Mouse (Mus musculus) heart, adult 2 months (tissue): ENCODE data around the gene Msi2.

Experiments used
- CTCF ChIP-seq: fragments of 200-600 bp; IDR thresholded peaks from 2 replicates; pipeline ENCODE4 v1.8.1; 2022; ENCODE audit warnings: antibody characterized with exemption, mild to moderate bottlenecking, moderate library complexity
- POLR2A ChIP-seq: fragments of 200-500 bp; IDR thresholded peaks from 2 replicates; pipeline ENCODE4 v1.6.1; 2011; ENCODE audit warnings: mild to moderate bottlenecking, low read depth, low read length, control low read depth; ENCODE audit not compliant: insufficient read depth

- peak; percentile 12; the same call in 1 of the 2 replicates for TF ChIP-seq CTCF
- no peak for TF ChIP-seq POLR2A
These were observed 72.5 kb downstream of the Msi2 start for GRCm38 (mm10) chr11:88645821-88646220.
